Mouse (Mus musculus): ENCODE results near the gene Phox2b. TPM values are rescaled to one million over a fixed set of nuclear protein-coding genes. Genes with fewer than 3 reads are reported as not detected.

The Phox2b gene
- not detected for total RNA-seq (2023)

DNA sequence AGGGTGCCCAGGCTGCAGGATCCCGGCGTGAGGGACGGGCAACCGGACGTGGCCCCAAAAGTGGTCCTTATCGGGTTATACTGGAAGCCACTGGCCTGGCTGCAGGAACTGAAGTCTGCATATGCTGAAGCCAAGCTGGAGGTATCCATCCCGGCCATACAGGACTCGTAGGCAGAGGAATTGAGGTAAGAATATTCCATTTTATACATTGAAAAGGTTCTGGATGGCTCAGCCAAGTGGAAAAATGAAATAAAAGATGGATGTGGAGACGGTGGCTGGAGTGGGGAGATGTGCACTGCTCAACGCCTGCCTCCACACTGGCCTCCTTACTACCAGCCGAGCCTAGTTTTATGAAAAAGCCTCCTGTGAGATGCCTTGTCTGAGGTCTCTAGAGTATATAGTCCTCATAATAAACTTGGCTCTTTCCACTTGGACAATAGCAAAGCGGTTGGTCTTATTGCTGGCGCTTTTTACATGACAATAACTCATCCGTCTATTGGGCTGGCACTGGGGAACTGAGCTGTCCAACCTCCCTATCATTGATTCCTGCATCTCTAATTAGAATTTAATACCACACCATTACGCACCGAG is at the start of gene Phox2b:
Phox2b (minus strand) TSS at position 569 of the 591 bp plus-strand sequence.

Other genes with a start within 250 kb of the Phox2b start
- 10 to 100 TPM; 63.3 to 69.7 TPM for gene Tmem33, start 161.3 kb upstream of the Phox2b start, total RNA-seq (2023)
- 10 to 100 TPM; 71.8 to 79.4 TPM for gene Slc30a9, start 207.7 kb upstream of the Phox2b start, total RNA-seq (2023)

All from T-cell, adult 66 days (primary cell).